Mouse (Mus musculus) MEL (cell line): ENCODE measurements around the gene F8. TPM values are rescaled to one million over a fixed set of nuclear protein-coding genes. Genes with fewer than 3 reads are reported as not detected.

Source experiments
- DNase-seq: peaks from one replicate; pipeline ENCODE4 v3.0.0; 2011; ENCODE audit warnings: low read depth, low spot score
- H3K27ac ChIP-seq: 2 replicates; pipeline ENCODE4 v1.5.1; 2012; ENCODE audit warnings: low read depth, mild to moderate bottlenecking, control low read depth, low read length, moderate library complexity; ENCODE audit not compliant: control insufficient read depth
- H3K27me3 ChIP-seq, 2 experiments: fragments of 150-350 bp in 1 of 2; sonication (generic) in 1 of 2; 2 replicates each; pipeline ENCODE4 v1.6.1; 2012; ENCODE audit warnings: low read length in 2 of 2, mild to moderate bottlenecking in 2 of 2, improper control_type of control experiment in 1 of 2, moderate library complexity in 1 of 2; ENCODE audit not compliant: insufficient read depth in 2 of 2, control insufficient read depth in 1 of 2
- H3K36me3 ChIP-seq, 2 experiments: 2 replicates each; pipeline ENCODE4 v1.6.1; 2012 to 2014; ENCODE audit warnings: low read length in 2 of 2, improper control_type of control experiment in 1 of 2, inconsistent platforms in 1 of 2, mild to moderate bottlenecking in 1 of 2; ENCODE audit not compliant: insufficient read depth in 2 of 2, control insufficient read depth in 1 of 2
- H3K4me1 ChIP-seq, 2 experiments: fragments of 150-350 bp in 1 of 2; sonication (generic) in 1 of 2; 2 replicates each; pipeline ENCODE4 v1.6.1; 2012; ENCODE audit warnings: low read length in 2 of 2, improper control_type of control experiment in 1 of 2, mild to moderate bottlenecking in 1 of 2; ENCODE audit not compliant: insufficient read depth in 2 of 2, control insufficient read depth in 1 of 2
- H3K4me3 ChIP-seq, 2 experiments: fragments of 150-350 bp in 1 of 2; sonication (generic) in 1 of 2; 2 replicates each; pipeline ENCODE4 v1.5.1; 2012; ENCODE audit warnings: low read depth in 2 of 2, low read length in 2 of 2, mild to moderate bottlenecking in 2 of 2, moderate library complexity in 2 of 2, control low read depth in 1 of 2, improper control_type of control experiment in 1 of 2; ENCODE audit not compliant: control insufficient read depth in 1 of 2, insufficient read depth in 1 of 2
- H3K79me2 ChIP-seq: 2 replicates; pipeline ENCODE4 v1.6.1; 2012; ENCODE audit warnings: mild to moderate bottlenecking, low read length, moderate library complexity; ENCODE audit not compliant: control insufficient read depth, poor library complexity, insufficient read depth
- H3K9ac ChIP-seq: 2 replicates; pipeline ENCODE4 v1.6.1; 2012; ENCODE audit warnings: low read depth, mild to moderate bottlenecking, control low read depth, low read length, moderate library complexity; ENCODE audit not compliant: control insufficient read depth, poor library complexity, severe bottlenecking
- H3K9me3 ChIP-seq: fragments of 150-350 bp; sonication (generic); replicated peaks from 2 replicates; pipeline ENCODE4 v1.6.1; 2012; ENCODE audit warnings: mild to moderate bottlenecking, low read length, improper control_type of control experiment, moderate library complexity; ENCODE audit not compliant: insufficient read depth
- BHLHE40 ChIP-seq: IDR thresholded peaks from 2 replicates; pipeline ENCODE4 v1.6.1; 2012; ENCODE audit warnings: low read depth, mild to moderate bottlenecking, inconsistent platforms, low read length, improper control_type of control experiment, borderline replicate concordance
- CTCF ChIP-seq, 3 experiments: IDR thresholded peaks in 2 of 3; conservative IDR thresholded peaks in 1 of 3; 2 replicates each; pipeline ENCODE4 v1.5.1; 2011 to 2012; ENCODE audit warnings: low read length in 3 of 3, low read depth in 2 of 3, mild to moderate bottlenecking in 2 of 3, improper control_type of control experiment in 1 of 3, inconsistent platforms in 1 of 3, mixed read lengths in 1 of 3, moderate library complexity in 1 of 3; ENCODE audit not compliant: control insufficient read depth in 1 of 3, insufficient read depth in 1 of 3, poor library complexity in 1 of 3, severe bottlenecking in 1 of 3
- E2F4 ChIP-seq: IDR thresholded peaks from 2 replicates; pipeline ENCODE4 v1.6.1; 2011; ENCODE audit warnings: low read depth, low read length, improper control_type of control experiment, borderline replicate concordance
- GABPA ChIP-seq: IDR thresholded peaks from 2 replicates; pipeline ENCODE4 v1.6.1; 2012; ENCODE audit warnings: low read depth, mild to moderate bottlenecking, inconsistent platforms, low read length, improper control_type of control experiment, moderate library complexity
- GATA1 ChIP-seq: IDR thresholded peaks from 2 replicates; pipeline ENCODE4 v1.6.1; 2011; ENCODE audit warnings: low read depth, low read length, improper control_type of control experiment
- JUND ChIP-seq: IDR thresholded peaks from 2 replicates; pipeline ENCODE4 v1.6.1; 2011; ENCODE audit warnings: low read depth, mild to moderate bottlenecking, improper control_type of control experiment, low read length
- MAFK ChIP-seq: IDR thresholded peaks from 2 replicates; pipeline ENCODE4 v1.6.1; 2011; ENCODE audit warnings: low read depth, mild to moderate bottlenecking, low read length, improper control_type of control experiment, borderline replicate concordance
- MEF2A ChIP-seq: IDR thresholded peaks from 2 replicates; pipeline ENCODE4 v1.6.1; 2014; ENCODE audit warnings: low read depth, mild to moderate bottlenecking, inconsistent platforms, low read length, improper control_type of control experiment; ENCODE audit not compliant: poor library complexity, insufficient replicate concordance, severe bottlenecking; ENCODE audit errors: extremely low read depth
- MXI1 ChIP-seq: IDR thresholded peaks from 2 replicates; pipeline ENCODE4 v1.6.1; 2011; ENCODE audit warnings: mild to moderate bottlenecking, low read depth, low read length, improper control_type of control experiment
- MYC ChIP-seq: IDR thresholded peaks from 2 replicates; pipeline ENCODE4 v1.6.1; 2011; ENCODE audit warnings: low read depth, mild to moderate bottlenecking, low read length, improper control_type of control experiment, moderate library complexity
- NRF1 ChIP-seq: IDR thresholded peaks from 2 replicates; pipeline ENCODE4 v1.6.1; 2014; ENCODE audit warnings: low read depth, mild to moderate bottlenecking, inconsistent platforms, low read length, improper control_type of control experiment, moderate library complexity; ENCODE audit not compliant: poor library complexity, insufficient read depth, severe bottlenecking
- RCOR1 ChIP-seq: IDR thresholded peaks from 2 replicates; pipeline ENCODE4 v1.6.1; 2012; ENCODE audit warnings: low read depth, mild to moderate bottlenecking, inconsistent platforms, low read length, improper control_type of control experiment
- SIN3A ChIP-seq: IDR thresholded peaks from 2 replicates; pipeline ENCODE4 v1.6.1; 2012; ENCODE audit warnings: low read length, improper control_type of control experiment, inconsistent platforms
- SMC3 ChIP-seq: IDR thresholded peaks from 2 replicates; pipeline ENCODE4 v1.6.1; 2011; ENCODE audit warnings: low read depth, low read length, improper control_type of control experiment
- TCF12 ChIP-seq: IDR thresholded peaks from 2 replicates; pipeline ENCODE4 v1.6.1; 2014; ENCODE audit warnings: low read depth, mild to moderate bottlenecking, inconsistent platforms, low read length, improper control_type of control experiment, moderate library complexity
- USF1 ChIP-seq: IDR thresholded peaks from 2 replicates; pipeline ENCODE4 v1.6.1; 2014; ENCODE audit warnings: low read depth, mild to moderate bottlenecking, inconsistent platforms, low read length, improper control_type of control experiment, moderate library complexity
- ZNF384 ChIP-seq: IDR thresholded peaks from 2 replicates; pipeline ENCODE4 v1.6.1; 2012; ENCODE audit warnings: low read depth, mild to moderate bottlenecking, inconsistent platforms, low read length, improper control_type of control experiment
- polyA plus RNA-seq, 2 experiments: library from polyadenylated mRNA; stranded (reverse) in 1 of 2; unstranded in 1 of 2; fragments of >175 nt in 1 of 2; fragments of >200 nt in 1 of 2; gene quantifications; 2 replicates each; pipeline versions ENCODE4 v1.2.1 to v1.2.4; 2012; ENCODE audit warnings: low replicate concordance in 2 of 2, low read depth in 1 of 2; ENCODE audit not compliant: insufficient read length in 2 of 2, insufficient read depth in 1 of 2, missing spikeins in 1 of 2
- total RNA-seq: library from RNA; depleted of rRNA; stranded (reverse); fragments of 300-350 nt; gene quantifications from 2 replicates; pipeline ENCODE4 v1.2.3, GENCODE M21; 2012

F8 gene
- total and polyA plus RNA-seq, 3 experiments = 0.65 to 0.67 TPM; not detected in 1

- TF ChIP-seq USF1 (peak; percentile 60; the same call in 1 of the 2 replicates), NRF1 (no peak), E2F4 (no peak), MAFK (no peak), SIN3A (0 out of 2 replicates have a peak, but pooled peaks have one; percentile 12), MEF2A (no peak), MYC (no peak), JUND (no peak), MXI1 (no peak), GABPA (no peak)
These were observed 20.3 kb upstream of the F8 start (continued) for GRCm38 (mm10) chrX:75402668-75403067.

GRCm38 (mm10) chrX:75399471-75399870 lies 17.1 kb upstream of the F8 start:
- H3K79me2 ChIP-seq = no peaks in the 10 kb centered on the region
- no peak overlapping the region for H3K9ac ChIP-seq
- H3K36me3 ChIP-seq = peaks cover 5 to 10% of the 10 kb centered on the region in 2 experiments
- no peaks in the 10 kb centered on the region for H3K9me3 ChIP-seq
- no peak overlapping the region for H3K27ac ChIP-seq
- H3K27me3 ChIP-seq = no peaks in the 10 kb centered on the region
- H3K4me1 ChIP-seq = peaks cover 0 to 7% of the 10 kb centered on the region in 2 experiments; a peak in 3 of 4 replicates
- no peak overlapping the region for H3K4me3 ChIP-seq
- no peak for DNase-seq
- TF ChIP-seq USF1 (no peak), MAFK (no peak), TCF12 (no peak), E2F4 (no peak), BHLHE40 (no peak)

GRCm38 (mm10) chrX:75381699-75382098 lies 716 bp downstream of the F8 start:
- Histone ChIP-seq H3K4me3 (peak overlapping the region; percentile 52 to 73), H3K27me3 (no peaks in the 10 kb centered on the region), H3K27ac (peak overlapping the region; percentile 77), H3K4me1 (peaks cover 3 to 4% of the 10 kb centered on the region in 2 experiments), H3K9me3 (no peaks in the 10 kb centered on the region), H3K36me3 (peaks cover 0 to 13% of the 10 kb centered on the region in 2 experiments; a peak in 2 of 4 replicates), H3K9ac (peak overlapping the region; percentile 68), H3K79me2 (peaks cover 10% of the 10 kb centered on the region)
- peak; percentile 42 for DNase-seq
- no peak for TF ChIP-seq GABPA
- TF ChIP-seq CTCF (IDR thresholded peaks at IDR 0.05 in 2 of 3, conservative IDR thresholded peaks at IDR 0.05 in 1 of 3; ENCODE audit: control insufficient read depth in 1 of 3, insufficient read depth in 1 of 3, low read depth in 2 of 3, low read length in 3 of 3, poor library complexity in 1 of 3, severe bottlenecking in 1 of 3) = no peak
- no peak for TF ChIP-seq GATA1
- TF ChIP-seq RCOR1 = no peak
- TF ChIP-seq NRF1 = no peak
- peak; percentile 56; the same call in 1 of the 2 replicates for TF ChIP-seq ZNF384
- TF ChIP-seq MXI1 = peak; percentile 56; the same call in 1 of the 2 replicates
- TF ChIP-seq MYC = peak; percentile 76
- no peak for TF ChIP-seq SMC3
- no peak for TF ChIP-seq E2F4
